Mouse (Mus musculus) MN1 (cell line): ENCODE results near the gene Ttyh2.

Experiments used
- DNase-seq: peaks from one replicate; pipeline ENCODE4 v3.0.0-alpha.2; 2016; ENCODE audit warnings: low spot score

Gene Ttyh2

GRCm38 (mm10) chr11:114675341-114675825, at the start of gene Ttyh2:
Ttyh2 (plus strand) TSS chr11:114675431.
- DNase-seq, result peak; percentile 83

GRCm38 (mm10) chr11:114626071-114626690, 49.0 kb upstream of the Ttyh2 start:
- DNase-seq, result no peak

GRCm38 (mm10) chr11:114627036-114627435, 48.2 kb upstream of the Ttyh2 start:
- no peak for DNase-seq

GRCm38 (mm10) chr11:114628032-114628431, 47.2 kb upstream of the Ttyh2 start:
- DNase-seq, result no peak

GRCm38 (mm10) chr11:114630044-114630443, 45.2 kb upstream of the Ttyh2 start:
- DNase-seq, result no peak

GRCm38 (mm10) chr11:114632266-114632665, 43.0 kb upstream of the Ttyh2 start:
- DNase-seq, result no peak

GRCm38 (mm10) chr11:114636292-114636691, 38.9 kb upstream of the Ttyh2 start:
- peak; percentile 81 for DNase-seq

GRCm38 (mm10) chr11:114636727-114637505, 38.3 kb upstream of the Ttyh2 start:
- no peak for DNase-seq

GRCm38 (mm10) chr11:114638647-114639290, 36.5 kb upstream of the Ttyh2 start:
- no peak for DNase-seq

- no peak for DNase-seq
Observed at GRCm38 (mm10) chr11:114639681-114640103, 35.5 kb upstream of the Ttyh2 start.

- DNase-seq, result no peak
Observed at GRCm38 (mm10) chr11:114640658-114641057, 34.6 kb upstream of the Ttyh2 start.

GRCm38 (mm10) chr11:114641136-114641535, 34.1 kb upstream of the Ttyh2 start:
- DNase-seq, result no peak

- DNase-seq, result no peak
Observed at GRCm38 (mm10) chr11:114642184-114642583, 33.0 kb upstream of the Ttyh2 start.

- DNase-seq, result no peak
Observed at GRCm38 (mm10) chr11:114642926-114643325, 32.3 kb upstream of the Ttyh2 start.

GRCm38 (mm10) chr11:114644122-114644521, 31.1 kb upstream of the Ttyh2 start:
- no peak for DNase-seq

GRCm38 (mm10) chr11:114649510-114649909, 25.7 kb upstream of the Ttyh2 start:
- DNase-seq, result no peak

- no peak for DNase-seq
Observed at GRCm38 (mm10) chr11:114652531-114652930, 22.7 kb upstream of the Ttyh2 start.

- no peak for DNase-seq
Observed at GRCm38 (mm10) chr11:114653664-114654063, 21.6 kb upstream of the Ttyh2 start.

GRCm38 (mm10) chr11:114654552-114654951, 20.7 kb upstream of the Ttyh2 start:
- DNase-seq, result no peak

GRCm38 (mm10) chr11:114655350-114656008, 19.8 kb upstream of the Ttyh2 start:
- DNase-seq, result no peak

GRCm38 (mm10) chr11:114656994-114657644, 18.1 kb upstream of the Ttyh2 start:
- DNase-seq, result peak; percentile 19

- peak; percentile 78 for DNase-seq
Observed at GRCm38 (mm10) chr11:114657737-114658136, 17.5 kb upstream of the Ttyh2 start.
